In the genomic region with DNA sequence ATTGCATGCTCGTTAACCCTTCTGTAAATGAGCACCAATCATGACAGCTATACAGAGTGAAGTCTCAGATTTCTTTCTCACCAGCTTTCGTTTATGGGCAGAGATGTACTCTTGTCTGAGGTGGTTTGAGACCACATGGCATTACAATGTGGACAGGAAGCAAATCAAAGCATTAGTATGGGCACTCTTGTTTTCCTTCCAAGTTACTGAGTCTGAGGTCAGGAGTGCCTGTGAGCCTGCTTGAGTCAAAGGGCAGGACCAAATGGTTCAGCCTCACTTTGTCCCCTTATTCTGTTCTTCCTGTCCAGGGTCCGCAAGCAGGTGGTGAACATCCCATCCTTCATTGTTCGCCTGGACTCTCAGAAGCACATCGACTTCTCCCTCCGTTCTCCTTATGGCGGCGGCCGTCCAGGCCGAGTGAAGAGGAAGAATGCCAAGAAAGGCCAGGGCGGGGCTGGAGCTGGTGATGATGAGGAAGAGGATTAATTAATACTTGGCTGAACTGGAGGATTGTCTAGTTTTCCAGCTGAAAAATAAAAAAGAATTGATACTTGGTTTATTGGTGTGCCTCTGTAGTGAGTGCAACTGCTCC, we compare ENCODE assay signal across 8 mouse cellular contexts. TPM values are rescaled to one million over a fixed set of nuclear protein-coding genes. Genes with fewer than 3 reads are reported as not detected.
DNase-seq lines count a peak whose midpoint lies in the region; ATAC-seq and TF ChIP-seq lines count a peak whose summit lies in the region.

No protein-coding gene starts in this region.

- H3K9me3 ChIP-seq in ES-Bruce4 (replicated peaks; ENCODE audit: control insufficient read depth, insufficient read depth, low read length, poor library complexity, severe bottlenecking), result no peaks in the 10 kb centered on the region
- H3K9me3 ChIP-seq in heart, embryonic 14.5 days (ENCODE audit: control insufficient read depth, low read length), result no peaks in the 10 kb centered on the region
- H3K9me3 ChIP-seq in liver, postnatal 0 days (ENCODE audit: low read length), result no peaks in the 10 kb centered on the region

- 56% methylated on average over 11 of the region's 11 CpGs for WGBS in heart, embryonic 14.5 days
- WGBS in liver, postnatal 0 days (ENCODE audit: insufficient replicate concordance), result 41% methylated on average over 11 of the region's 11 CpGs

- TF ChIP-seq POLR2A in ES-Bruce4 (IDR thresholded peaks at IDR 0.05; ENCODE audit: insufficient read depth, low read length), result no peak

- ATAC-seq in heart, embryonic 14.5 days (ENCODE audit: insufficient number of reproducible peaks, insufficient read depth, low FRiP score, low read depth), result no peak
- no peak for ATAC-seq in liver, postnatal 0 days
- no peak for ATAC-seq in erythroid progenitor cell, adult 5-6 weeks (replicated peaks; ENCODE audit: low FRiP score, poor library complexity, severe bottlenecking)
- ATAC-seq in monocyte, adult 5-6 weeks (replicated peaks; ENCODE audit: insufficient number of reproducible peaks, low FRiP score, low TSS enrichment, poor library complexity, severe bottlenecking), result no peak

- H3K4me2 ChIP-seq in heart, embryonic 14.5 days (ENCODE audit: low read length), result peak overlapping the region; percentile 96
- peak overlapping the region; percentile 82 for H3K4me2 ChIP-seq in liver, postnatal 0 days (ENCODE audit: low read depth, low read length)

- no peaks in the 10 kb centered on the region for H3K4me1 ChIP-seq in ES-Bruce4 (ENCODE audit: control insufficient read depth, insufficient read depth, low read length)
- peaks cover 5 to 20% of the 10 kb centered on the region in 2 experiments for H3K4me1 ChIP-seq in heart, embryonic 14.5 days (ENCODE audit: control insufficient read depth in 2 of 2, insufficient read depth in 2 of 2, low read length in 2 of 2)
- H3K4me1 ChIP-seq in liver, postnatal 0 days (ENCODE audit: insufficient read depth), result peaks cover 11% of the 10 kb centered on the region

- peaks cover 41% of the 10 kb centered on the region for H3K36me3 ChIP-seq in ES-Bruce4 (ENCODE audit: control insufficient read depth, insufficient read depth, low read length, poor library complexity, severe bottlenecking)
- peaks cover 44% of the 10 kb centered on the region for H3K36me3 ChIP-seq in heart, embryonic 14.5 days (ENCODE audit: control insufficient read depth, insufficient read depth, low read length)
- peaks cover 23% of the 10 kb centered on the region for H3K36me3 ChIP-seq in liver, postnatal 0 days (replicated peaks; ENCODE audit: insufficient read depth, low read length)

- peak overlapping the region; percentile 92 for H3K9ac ChIP-seq in ES-Bruce4 (ENCODE audit: low read depth, poor library complexity, severe bottlenecking)
- H3K9ac ChIP-seq in heart, embryonic 14.5 days (ENCODE audit: low read length), result peak overlapping the region; percentile 91
- H3K9ac ChIP-seq in liver, postnatal 0 days (replicated peaks), result peak overlapping the region; percentile 72

- H3K27ac ChIP-seq in ES-Bruce4 (ENCODE audit: insufficient read depth, low read length), result peak overlapping the region; percentile 84
- H3K27ac ChIP-seq in heart, embryonic 14.5 days (replicated peaks in 1 of 2; ENCODE audit: control insufficient read depth in 1 of 2, insufficient read depth in 1 of 2, low read depth in 2 of 2, low read length in 2 of 2), result no peak overlapping the region
- peak overlapping the region; percentile 77 for H3K27ac ChIP-seq in liver, postnatal 0 days (ENCODE audit: low read depth)

- peak overlapping the region; percentile 88 for H3K4me3 ChIP-seq in ES-Bruce4 (ENCODE audit: low read depth, low read length)
- H3K4me3 ChIP-seq in heart, embryonic 14.5 days (ENCODE audit: control insufficient read depth in 1 of 2, insufficient read depth in 1 of 2, low read depth in 1 of 2, low read length in 2 of 2), result peak overlapping the region in 1 of 2 experiments; percentile 84; a peak in 3 of 4 replicates
- H3K4me3 ChIP-seq in liver, postnatal 0 days (ENCODE audit: low read depth, low read length), result peak overlapping the region; percentile 74

- H3K27me3 ChIP-seq in ES-Bruce4 (ENCODE audit: control insufficient read depth, insufficient read depth, low read length, poor library complexity, severe bottlenecking), result no peaks in the 10 kb centered on the region
- no peaks in the 10 kb centered on the region for H3K27me3 ChIP-seq in heart, embryonic 14.5 days (ENCODE audit: control insufficient read depth, insufficient read depth, low read length)
- no peaks in the 10 kb centered on the region for H3K27me3 ChIP-seq in liver, postnatal 0 days (ENCODE audit: insufficient read depth, low read length)

- no peak for TF ChIP-seq EP300 in ES-Bruce4 (IDR thresholded peaks at IDR 0.05; ENCODE audit: insufficient read depth, low read depth, low read length)
- no peak for TF ChIP-seq EP300 in liver, postnatal 0 days (IDR thresholded peaks at IDR 0.05; ENCODE audit: low read depth)

- intact Hi-C loops in left cerebral cortex, postnatal 4 days (cut with DNase I), result no loop called here

- TF ChIP-seq CTCF in ES-Bruce4 (IDR thresholded peaks at IDR 0.05; ENCODE audit: low read depth, low read length), result no peak
- no peak for TF ChIP-seq CTCF in liver, postnatal 0 days (IDR thresholded peaks at IDR 0.05; ENCODE audit: low read depth)

- DNase-seq in 3T3-L1 (ENCODE audit: low read depth, low spot score), result peak; percentile 23
- no peak for DNase-seq in liver, postnatal 0 days
- no peak for DNase-seq in ovary, postnatal 14 days (ENCODE audit: low spot score)
- DNase-seq in left cerebral cortex, postnatal 4 days, result no peak

RNA-seq across cellular contexts. Expression of gene Rps9, which starts 2.6 kb away (rescaled TPM):
- 1,660 and 1,729 TPM in 2 replicates for polyA plus RNA-seq in ES-Bruce4 (2011; ENCODE audit: insufficient read depth, insufficient read length, low read depth, missing spikeins)
- 914 and 1,003 TPM in 2 replicates for polyA plus RNA-seq in heart, embryonic 14.5 days (2014; fragmentation: Nextera tagmentation; extraction: Ambion mirVana)
- 859 and 872 TPM in 2 replicates for polyA plus RNA-seq in liver, postnatal 0 days (2015; fragmentation: Nextera tagmentation; extraction: Ambion mirVana)
- 482 and 547 TPM in 2 replicates for total RNA-seq in erythroid progenitor cell, adult 5-6 weeks (2015; ENCODE audit: low replicate concordance)
- 300 and 652 TPM in 2 replicates for total RNA-seq in erythroid progenitor cell, adult 5-6 weeks (2017; ENCODE audit: low replicate concordance)
- total RNA-seq in monocyte, adult 5-6 weeks (2017), result 1,184 to 2,050 TPM (median 1,737 TPM) in 3 replicates
- total RNA-seq in left cerebral cortex, postnatal 4 days (2021), result 100 to 1,000 TPM; 693 to 718 TPM

RNA-seq across cellular contexts. Expression of gene Mboat7, which starts 13.1 kb away (rescaled TPM):
- 44.6 and 48.3 TPM in 2 replicates for polyA plus RNA-seq in ES-Bruce4 (2011; ENCODE audit: insufficient read depth, insufficient read length, low read depth, missing spikeins)
- 25.5 and 28.4 TPM in 2 replicates for polyA plus RNA-seq in heart, embryonic 14.5 days (2014; fragmentation: Nextera tagmentation; extraction: Ambion mirVana)
- polyA plus RNA-seq in liver, postnatal 0 days (2015; fragmentation: Nextera tagmentation; extraction: Ambion mirVana), result 14.8 and 16.1 TPM in 2 replicates
- total RNA-seq in erythroid progenitor cell, adult 5-6 weeks (2015; ENCODE audit: low replicate concordance), result 17.7 and 29.3 TPM in 2 replicates
- total RNA-seq in erythroid progenitor cell, adult 5-6 weeks (2017; ENCODE audit: low replicate concordance), result 1.0 and 6.4 TPM in 2 replicates
- total RNA-seq in monocyte, adult 5-6 weeks (2017), result 26.7 to 36.8 TPM (median 36.4 TPM) in 3 replicates
- 100 to 1,000 TPM; 132 to 147 TPM for total RNA-seq in left cerebral cortex, postnatal 4 days (2021)

RNA-seq across cellular contexts. Expression of gene Pirb, which starts 13.8 kb away (rescaled TPM):
- polyA plus RNA-seq in ES-Bruce4 (2011; ENCODE audit: insufficient read depth, insufficient read length, low read depth, missing spikeins), result not detected in 2 replicates
- polyA plus RNA-seq in heart, embryonic 14.5 days (2014; fragmentation: Nextera tagmentation; extraction: Ambion mirVana), result 0.27 and 0.97 TPM in 2 replicates
- 5.6 and 7.0 TPM in 2 replicates for polyA plus RNA-seq in liver, postnatal 0 days (2015; fragmentation: Nextera tagmentation; extraction: Ambion mirVana)
- 27.7 and 27.8 TPM in 2 replicates for total RNA-seq in erythroid progenitor cell, adult 5-6 weeks (2015; ENCODE audit: low replicate concordance)
- total RNA-seq in erythroid progenitor cell, adult 5-6 weeks (2017; ENCODE audit: low replicate concordance), result 4.8 and 6.4 TPM in 2 replicates
- 111 to 159 TPM (median 138 TPM) in 3 replicates for total RNA-seq in monocyte, adult 5-6 weeks (2017)
- total RNA-seq in left cerebral cortex, postnatal 4 days (2021), result under 1 TPM; 0.22 to 0.34 TPM

RNA-seq across cellular contexts. Expression of gene Tsen34, which starts 13.8 kb away (rescaled TPM):
- polyA plus RNA-seq in ES-Bruce4 (2011; ENCODE audit: insufficient read depth, insufficient read length, low read depth, missing spikeins), result 60.6 and 64.6 TPM in 2 replicates
- polyA plus RNA-seq in heart, embryonic 14.5 days (2014; fragmentation: Nextera tagmentation; extraction: Ambion mirVana), result 205 and 234 TPM in 2 replicates
- 46.1 and 50.9 TPM in 2 replicates for polyA plus RNA-seq in liver, postnatal 0 days (2015; fragmentation: Nextera tagmentation; extraction: Ambion mirVana)
- 1.7 TPM in 1 of 2 replicates, not detected in the other for total RNA-seq in erythroid progenitor cell, adult 5-6 weeks (2015; ENCODE audit: low replicate concordance)
- total RNA-seq in erythroid progenitor cell, adult 5-6 weeks (2017; ENCODE audit: low replicate concordance), result 3.0 and 3.1 TPM in 2 replicates
- total RNA-seq in monocyte, adult 5-6 weeks (2017), result 17.0 to 28.1 TPM (median 19.7 TPM) in 3 replicates
- total RNA-seq in left cerebral cortex, postnatal 4 days (2021), result 100 to 1,000 TPM; 125 to 129 TPM

RNA-seq across cellular contexts. Expression of gene Tmc4, which starts 29.1 kb away (rescaled TPM):
- 15.9 and 16.4 TPM in 2 replicates for polyA plus RNA-seq in ES-Bruce4 (2011; ENCODE audit: insufficient read depth, insufficient read length, low read depth, missing spikeins)
- polyA plus RNA-seq in heart, embryonic 14.5 days (2014; fragmentation: Nextera tagmentation; extraction: Ambion mirVana), result 2.9 and 3.9 TPM in 2 replicates
- polyA plus RNA-seq in liver, postnatal 0 days (2015; fragmentation: Nextera tagmentation; extraction: Ambion mirVana), result 4.7 and 5.0 TPM in 2 replicates
- total RNA-seq in erythroid progenitor cell, adult 5-6 weeks (2015; ENCODE audit: low replicate concordance), result 6.7 TPM in 1 of 2 replicates, not detected in the other
- total RNA-seq in erythroid progenitor cell, adult 5-6 weeks (2017; ENCODE audit: low replicate concordance), result 0.77 TPM in 1 of 2 replicates, not detected in the other
- total RNA-seq in monocyte, adult 5-6 weeks (2017), result 1.5 to 7.6 TPM (median 2.0 TPM) in 3 replicates
- 1 to 10 TPM; 7.5 to 8.3 TPM for total RNA-seq in left cerebral cortex, postnatal 4 days (2021)

Comparison
In these comparisons a context has a peak if more than half of its experiments do, and no peak if none do; other contexts are left out.
1. H3K27ac ChIP-seq: peak in ES-Bruce4 (single experiment) and liver, postnatal 0 days (single experiment); none in heart, embryonic 14.5 days (0 of 2).
2. RNA of gene Pirb, which starts 13.8 kb away (total RNA-seq): 111 to 159 TPM in monocyte, adult 5-6 weeks and 4.8 to 27.8 TPM in erythroid progenitor cell, adult 5-6 weeks; 0.22 to 0.34 TPM in left cerebral cortex, postnatal 4 days; every median in the first group is over 4 times any median in the second.
3. Peak in every context shown above with its lines, with median percentiles within 50 percentile points of each other: H3K9ac ChIP-seq.